Mouse (Mus musculus) adrenal gland, adult 8-10 months (tissue): ENCODE measurements around the gene Fthl17e. TPM values are rescaled to one million over a fixed set of nuclear protein-coding genes. Genes with fewer than 3 reads are reported as not detected.
"Not testable (repeated sequence)": the region's sequence is repeated elsewhere in the genome, so short reads cannot be mapped to it uniquely, and the experiment has no call there.

ENCODE experiments used
- DNase-seq: peaks from one replicate; pipeline ENCODE4 v3.0.0; 2022
- total RNA-seq, 4 experiments: library from RNA; stranded (reverse); gene quantifications; 2 replicates each; pipeline ENCODE4 v1.2.4; 2022

Gene Fthl17e
- not detected for total RNA-seq

GRCm38 (mm10) chrX:9033193-9033592, at the start of gene Fthl17e:
Gene Fthl17e, plus strand, starts transcription at chrX:9033493.
- DNase-seq = not testable (repeated sequence)

GRCm38 (mm10) chrX:8986655-8987054, 46.6 kb upstream of the Fthl17e start, which contains the start of gene Fthl17d:
Gene Fthl17d, minus strand, starts transcription at chrX:8986755.
- not testable (repeated sequence) for DNase-seq

- no peak for DNase-seq
These were observed 17.2 kb upstream of the Fthl17e start for GRCm38 (mm10) chrX:9016079-9016478.

GRCm38 (mm10) chrX:9019481-9019880, 13.8 kb upstream of the Fthl17e start:
- DNase-seq = no peak

- not testable (repeated sequence) for DNase-seq
These were observed 8.3 kb downstream of the Fthl17e start for GRCm38 (mm10) chrX:9041611-9042010.

- peak; percentile 54 for DNase-seq
These were observed 27.7 kb downstream of the Fthl17e start for GRCm38 (mm10) chrX:9060952-9061351.

- no peak for DNase-seq
These were observed 28.8 kb downstream of the Fthl17e start for GRCm38 (mm10) chrX:9062101-9062500.

- DNase-seq = not testable (repeated sequence)
These were observed 29.4 kb downstream of the Fthl17e start, which contains the start of gene Fthl17f for GRCm38 (mm10) chrX:9062715-9063114. Gene Fthl17f, plus strand, starts transcription at chrX:9063015.

- not testable (repeated sequence) for DNase-seq
These were observed 44.4 kb downstream of the Fthl17e start for GRCm38 (mm10) chrX:9077699-9078098.

Other genes starting within 250 kb of the Fthl17e start
- not detected for gene Ssxb5, start 229.8 kb upstream of the Fthl17e start, total RNA-seq
- not detected for gene Gm6592, start 189.5 kb upstream of the Fthl17e start, total RNA-seq
- not detected for gene Gm5751, start 159.2 kb upstream of the Fthl17e start, total RNA-seq
- gene B630019K06Rik, start 141.1 kb upstream of the Fthl17e start, total RNA-seq = 10 to 100 TPM; 11.7 to 13.7 (median 13.1) TPM
- not detected for gene Fthl17b, start 70.5 kb upstream of the Fthl17e start, total RNA-seq
- not detected for gene Fthl17c, start 56.9 kb upstream of the Fthl17e start, total RNA-seq
- not detected for gene Fthl17d, start 46.7 kb upstream of the Fthl17e start, total RNA-seq
- gene Fthl17f, start 29.5 kb downstream of the Fthl17e start, total RNA-seq = not detected
- gene 4930402K13Rik, start 71.1 kb downstream of the Fthl17e start, total RNA-seq = not detected
- 1 to 10 TPM; 2.3 to 4.9 (median 3.8) TPM for gene Lancl3, start 166.4 kb downstream of the Fthl17e start, total RNA-seq
- not detected for gene Gm14862, start 223.4 kb downstream of the Fthl17e start, total RNA-seq
- 1 to 10 TPM; 2.5 to 2.7 (median 2.5) TPM for gene Xk, start 239.3 kb downstream of the Fthl17e start, total RNA-seq